Mouse (Mus musculus) G1E (cell line): ENCODE data around the gene Gm3625. TPM values are rescaled to one million over a fixed set of nuclear protein-coding genes. Genes with fewer than 3 reads are reported as not detected.
"Not testable (repeated sequence)": the region's sequence is repeated elsewhere in the genome, so short reads cannot be mapped to it uniquely, and the experiment has no call there.

ENCODE experiments used
- ATAC-seq: 2 replicates; pipeline ENCODE4 v1.8.0; 2016; ENCODE audit warnings: mild to moderate bottlenecking; ENCODE audit not compliant: insufficient number of reproducible peaks, poor library complexity, low FRiP score, severe bottlenecking; ENCODE audit errors: extremely low read depth
- DNase-seq: peaks from one replicate; pipeline ENCODE4 v3.0.0; 2012; ENCODE audit warnings: low spot score
- H3K27me3 ChIP-seq: 2 replicates; pipeline ENCODE4 v1.6.1; 2012; ENCODE audit warnings: mild to moderate bottlenecking, low read length, inconsistent platforms; ENCODE audit not compliant: insufficient read depth
- H3K36me3 ChIP-seq: replicated peaks from 2 replicates; pipeline ENCODE3; 2012; ENCODE audit warnings: mild to moderate bottlenecking, inconsistent platforms
- H3K4me1 ChIP-seq: 2 replicates; pipeline ENCODE4 v1.6.1; 2012; ENCODE audit warnings: low read depth, low read length, inconsistent platforms, mixed read lengths; ENCODE audit not compliant: insufficient read depth
- H3K4me3 ChIP-seq: 2 replicates; pipeline ENCODE4 v1.5.1; 2012; ENCODE audit warnings: low read depth, mild to moderate bottlenecking, inconsistent platforms, low read length, moderate library complexity, mixed read lengths
- H3K9me3 ChIP-seq: replicated peaks from 2 replicates; pipeline ENCODE4 v1.6.1; 2012; ENCODE audit warnings: inconsistent platforms
- CTCF ChIP-seq: IDR thresholded peaks from 2 replicates; pipeline ENCODE4 v1.5.1; 2012; ENCODE audit warnings: low read depth, low read length, inconsistent platforms, mixed read lengths
- GATA1 ChIP-seq: IDR thresholded peaks from 2 replicates; pipeline ENCODE4 v1.6.1; 2012; ENCODE audit warnings: borderline replicate concordance, low read length, inconsistent platforms, mixed read lengths
- GATA2 ChIP-seq: IDR thresholded peaks from 2 replicates; pipeline ENCODE4 v1.6.1; 2012; ENCODE audit warnings: low read depth, low read length, inconsistent platforms, borderline replicate concordance
- POLR2AphosphoS5 ChIP-seq: IDR thresholded peaks from 2 replicates; pipeline ENCODE4 v1.6.1; 2012; ENCODE audit warnings: low read depth, low read length, inconsistent platforms; ENCODE audit not compliant: insufficient replicate concordance
- TAL1 ChIP-seq: conservative IDR thresholded peaks from 2 replicates; pipeline ENCODE4 v1.6.1; 2012; ENCODE audit warnings: low read depth, low read length, inconsistent platforms, mixed read lengths
- polyA plus RNA-seq: library from polyadenylated mRNA; stranded (reverse); fragments of >175 nt; gene quantifications from 2 replicates; pipeline ENCODE4 v1.2.3, GENCODE M21; 2012
- total RNA-seq, 2 experiments: library from RNA; stranded (forward) in 1 of 2; stranded (reverse) in 1 of 2; fragments of 200-1000 nt in 1 of 2; fragments of >200 nt in 1 of 2; fragmentation: Nextera tagmentation in 1 of 2; gene quantifications; 2 replicates each; pipeline ENCODE4 v1.2.3; 2014 to 2017

Gm3625 gene
- total and polyA plus RNA-seq, 3 experiments: not detected

DNA sequence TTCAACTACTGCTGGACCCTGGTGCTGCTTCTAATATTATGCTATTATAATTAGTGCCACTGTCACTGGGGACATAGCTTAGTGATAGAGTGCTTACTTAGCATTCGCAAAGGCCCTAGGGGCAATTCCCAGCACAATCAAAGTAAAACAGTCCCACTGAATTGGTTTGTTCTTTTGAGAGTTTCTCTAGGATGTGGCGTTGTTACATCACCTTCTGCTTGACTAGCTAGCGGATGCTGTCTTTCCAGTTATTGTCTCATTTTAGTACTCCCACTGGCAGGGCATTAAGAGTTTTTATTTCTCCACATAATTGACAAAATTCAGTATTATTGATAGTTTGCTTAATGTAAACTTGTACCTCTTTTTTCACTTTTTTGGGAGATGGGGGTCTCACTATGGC lies 34.7 kb downstream of the Gm3625 start:
- DNase-seq (no peak), ATAC-seq (no peak)
- no peaks in the 10 kb centered on the region for H3K9me3 ChIP-seq
- no peak for TF ChIP-seq POLR2AphosphoS5
- no peak for TF ChIP-seq TAL1
- no peak for TF ChIP-seq GATA2
- no peak for TF ChIP-seq CTCF
- no peak for TF ChIP-seq GATA1
- H3K36me3 ChIP-seq: no peaks in the 10 kb centered on the region
- no peaks in the 10 kb centered on the region for H3K4me1 ChIP-seq
- H3K27me3 ChIP-seq: peaks cover 18% of the 10 kb centered on the region
- H3K4me3 ChIP-seq: no peak overlapping the region

DNA sequence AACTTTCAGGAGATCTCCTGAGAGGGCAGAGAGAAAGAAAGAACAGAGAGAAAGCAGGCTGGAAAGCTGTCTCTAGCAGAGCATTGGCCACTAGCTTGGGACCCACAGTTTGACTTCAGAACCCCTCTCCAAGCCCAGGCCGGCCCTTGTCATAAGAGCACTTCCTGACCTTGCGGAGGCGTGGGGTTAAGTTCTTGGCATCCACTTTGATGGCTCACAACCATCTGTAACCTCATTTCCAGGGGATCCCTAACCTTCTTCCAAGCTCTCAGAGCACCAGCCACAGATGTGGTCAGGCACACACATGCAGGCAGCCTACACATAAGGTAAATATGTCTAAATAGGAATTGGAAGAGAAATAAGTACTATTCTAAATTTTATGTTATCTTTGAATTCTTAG lies 35.3 kb downstream of the Gm3625 start:
- no peak for ATAC-seq
- H3K4me3 ChIP-seq: no peak overlapping the region
- TF ChIP-seq GATA1: no peak
- no peak for TF ChIP-seq TAL1
- TF ChIP-seq GATA2: no peak
- no peak for TF ChIP-seq POLR2AphosphoS5
- no peak for TF ChIP-seq CTCF
- DNase-seq: no peak
- H3K9me3 ChIP-seq: no peaks in the 10 kb centered on the region
- H3K36me3 ChIP-seq: no peaks in the 10 kb centered on the region
- peaks cover 4% of the 10 kb centered on the region; the same call in 1 of the 2 replicates for H3K4me1 ChIP-seq
- H3K27me3 ChIP-seq: peaks cover 18% of the 10 kb centered on the region

DNA sequence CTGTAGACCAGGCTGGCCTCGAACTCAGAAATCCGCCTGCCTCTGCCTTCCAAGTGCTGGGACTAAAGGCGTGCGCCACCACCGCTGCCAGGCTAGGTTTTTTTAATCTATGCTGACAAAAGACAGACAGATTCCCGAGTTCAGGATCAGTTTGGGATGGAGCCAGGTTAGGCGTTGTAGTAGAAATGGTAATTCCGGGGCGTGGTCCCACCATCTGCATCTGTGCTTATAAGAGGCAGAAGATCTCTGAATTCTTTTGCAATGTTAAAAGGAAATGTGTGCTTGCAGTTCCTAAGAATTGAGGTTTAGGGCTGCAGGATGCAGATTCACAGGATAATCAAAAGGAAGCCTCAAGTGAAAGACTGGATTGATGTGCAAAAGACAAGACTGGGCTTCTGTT lies 35.8 kb downstream of the Gm3625 start:
- H3K4me1 ChIP-seq: peaks cover 8% of the 10 kb centered on the region
- no peaks in the 10 kb centered on the region for H3K9me3 ChIP-seq
- H3K4me3 ChIP-seq: no peak overlapping the region
- no peak for TF ChIP-seq GATA1
- no peak for TF ChIP-seq POLR2AphosphoS5
- TF ChIP-seq TAL1: no peak
- no peak for TF ChIP-seq CTCF
- TF ChIP-seq GATA2: no peak
- DNase-seq: no peak
- H3K36me3 ChIP-seq: no peaks in the 10 kb centered on the region
- H3K27me3 ChIP-seq: peaks cover 20% of the 10 kb centered on the region
- no peak for ATAC-seq

DNA sequence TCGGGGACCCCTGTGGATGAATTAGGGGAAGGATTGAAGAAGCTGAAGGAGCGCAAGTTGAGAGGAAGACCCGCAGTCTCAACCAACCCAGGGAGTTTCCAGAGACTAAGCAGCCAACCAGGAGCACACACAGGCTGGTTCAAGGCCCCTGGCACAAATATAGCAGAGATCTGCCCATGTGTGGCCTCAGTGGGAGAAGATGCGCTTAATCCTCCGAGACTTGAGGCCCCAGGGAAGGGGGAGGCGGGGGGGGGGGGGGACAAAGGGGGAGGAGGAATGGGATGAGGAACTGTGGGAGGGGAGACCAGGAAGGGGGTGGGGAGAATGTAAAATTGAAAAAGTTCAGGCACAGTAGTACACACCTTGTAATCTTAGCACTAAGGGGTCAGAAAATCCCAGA lies 37.3 kb downstream of the Gm3625 start:
- ATAC-seq (no peak), DNase-seq (no peak)
- Histone ChIP-seq H3K9me3 (no peaks in the 10 kb centered on the region), H3K36me3 (no peaks in the 10 kb centered on the region), H3K27me3 (peaks cover 22% of the 10 kb centered on the region), H3K4me1 (peaks cover 10% of the 10 kb centered on the region), H3K4me3 (no peak overlapping the region)
- no peak for TF ChIP-seq TAL1
- TF ChIP-seq CTCF: no peak
- TF ChIP-seq POLR2AphosphoS5: no peak
- TF ChIP-seq GATA1: no peak
- no peak for TF ChIP-seq GATA2

DNA sequence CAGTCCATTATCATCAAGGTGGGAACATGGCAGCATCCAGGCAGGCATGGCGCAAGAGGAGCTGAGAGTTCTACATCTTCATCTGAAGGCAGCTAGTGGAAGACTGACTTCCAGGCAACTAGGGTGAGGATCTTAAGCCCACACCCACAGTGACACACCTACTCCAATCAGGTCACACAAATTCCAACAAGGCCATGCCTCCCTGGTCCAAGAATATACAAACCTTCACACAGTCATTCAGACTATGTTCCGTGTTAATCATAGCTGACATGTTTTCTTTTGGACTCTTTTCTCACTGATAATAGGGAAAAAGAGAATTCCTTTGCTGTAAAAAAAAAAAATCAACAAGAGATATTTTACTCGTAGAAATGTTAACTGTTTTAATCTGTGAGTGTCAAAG lies 39.0 kb downstream of the Gm3625 start:
- Histone ChIP-seq H3K4me1 (peaks cover 10% of the 10 kb centered on the region), H3K27me3 (peaks cover 14% of the 10 kb centered on the region)
- not testable (repeated sequence) for DNase-seq, H3K4me3 ChIP-seq, ATAC-seq, H3K9me3 ChIP-seq, H3K36me3 ChIP-seq

- Histone ChIP-seq H3K36me3 (no peaks in the 10 kb centered on the region), H3K4me3 (no peak overlapping the region), H3K9me3 (no peaks in the 10 kb centered on the region), H3K27me3 (peaks cover 10% of the 10 kb centered on the region), H3K4me1 (peaks cover 22% of the 10 kb centered on the region)
- DNase-seq: peak; percentile 67
- TF ChIP-seq CTCF (peak; percentile 24; the same call in 1 of the 2 replicates), GATA2 (no peak)
- peak; percentile 68 for ATAC-seq
These were observed 44.4 kb downstream of the Gm3625 start for GRCm38 (mm10) chr12:4548053-4549013.
